Mouse (Mus musculus): ENCODE results near the gene Wdr86.
"Not testable (repeated sequence)": the region's sequence is repeated elsewhere in the genome, so short reads cannot be mapped to it uniquely, and the experiment has no call there.

The Wdr86 gene

DNA sequence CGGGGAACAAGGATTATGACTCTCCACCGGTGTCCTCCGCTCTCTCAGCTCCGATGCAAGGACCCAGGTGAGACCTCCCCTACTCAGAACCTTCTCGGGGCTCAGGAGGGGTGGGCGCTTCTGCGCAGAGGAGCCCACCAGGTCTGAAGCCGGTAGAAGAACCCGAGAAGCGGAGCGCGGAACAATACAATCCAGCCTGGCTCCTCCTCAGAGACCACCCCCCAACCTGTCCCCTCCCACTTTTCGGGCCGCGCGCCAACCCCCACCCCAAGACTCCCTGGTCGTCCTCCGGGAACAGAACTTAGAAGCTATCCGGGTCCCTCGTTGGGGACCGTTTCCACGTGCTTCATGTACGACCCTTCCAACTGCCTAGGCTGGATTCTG lies at the start of gene Wdr86:
Gene Wdr86, minus strand, starts transcription at position 240 of the 384 bp plus-strand sequence.
- DNase-seq (ENCODE audit: low read depth, low spot score) = no peak

DNA sequence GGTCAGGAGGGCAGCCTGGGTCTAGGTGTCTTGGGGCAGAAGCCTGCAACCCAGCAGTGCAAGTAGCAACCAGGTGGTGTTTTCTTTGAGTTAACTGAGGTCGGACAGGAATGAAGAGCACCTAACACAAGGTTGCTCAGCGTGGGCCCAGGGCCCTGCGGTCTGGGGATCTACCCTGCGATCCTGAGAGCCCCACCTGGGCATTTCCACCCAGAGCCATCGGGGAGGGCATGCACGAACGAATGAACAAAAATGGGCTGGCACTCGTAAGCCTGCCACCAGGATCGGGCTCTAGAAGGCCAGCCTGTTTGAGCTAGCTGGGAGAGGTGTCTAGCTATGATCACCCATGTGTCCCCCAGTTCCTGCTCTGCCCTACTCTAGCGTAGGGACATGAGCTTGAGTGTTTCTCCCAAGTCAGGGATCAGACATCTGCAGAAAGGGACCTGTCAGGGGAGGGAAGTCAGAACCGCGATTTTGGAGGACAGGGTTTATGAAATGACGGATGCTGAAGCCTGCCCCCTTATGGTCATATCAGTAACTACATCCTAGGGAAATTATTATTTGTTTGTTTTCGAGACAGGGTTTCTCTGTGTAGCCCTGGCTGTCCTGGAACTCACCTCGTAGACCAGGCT lies 49.5 kb upstream of the Wdr86 start:
- DNase-seq (ENCODE audit: low read depth, low spot score) = peak; percentile 62

- DNase-seq (ENCODE audit: low read depth, low spot score) = no peak
Measured at GRCm38 (mm10) chr5:24779321-24779720, 48.8 kb upstream of the Wdr86 start.

DNA sequence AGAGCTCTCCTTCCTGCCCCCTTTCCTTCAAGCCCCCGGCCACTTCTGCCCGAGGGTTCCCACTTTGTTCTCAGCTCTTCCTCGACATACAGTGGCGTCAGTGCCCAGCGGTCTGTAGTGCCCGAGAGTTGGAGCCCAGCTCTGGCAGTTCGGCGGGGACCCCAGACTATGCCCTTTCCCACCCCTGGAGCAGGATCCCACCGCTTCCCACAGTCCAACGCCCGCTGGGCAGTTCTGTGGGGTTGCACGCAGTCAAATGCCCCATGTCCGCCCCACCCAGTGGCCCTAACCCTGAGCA lies 48.3 kb upstream of the Wdr86 start:
- DNase-seq (ENCODE audit: low read depth, low spot score) = no peak

DNA sequence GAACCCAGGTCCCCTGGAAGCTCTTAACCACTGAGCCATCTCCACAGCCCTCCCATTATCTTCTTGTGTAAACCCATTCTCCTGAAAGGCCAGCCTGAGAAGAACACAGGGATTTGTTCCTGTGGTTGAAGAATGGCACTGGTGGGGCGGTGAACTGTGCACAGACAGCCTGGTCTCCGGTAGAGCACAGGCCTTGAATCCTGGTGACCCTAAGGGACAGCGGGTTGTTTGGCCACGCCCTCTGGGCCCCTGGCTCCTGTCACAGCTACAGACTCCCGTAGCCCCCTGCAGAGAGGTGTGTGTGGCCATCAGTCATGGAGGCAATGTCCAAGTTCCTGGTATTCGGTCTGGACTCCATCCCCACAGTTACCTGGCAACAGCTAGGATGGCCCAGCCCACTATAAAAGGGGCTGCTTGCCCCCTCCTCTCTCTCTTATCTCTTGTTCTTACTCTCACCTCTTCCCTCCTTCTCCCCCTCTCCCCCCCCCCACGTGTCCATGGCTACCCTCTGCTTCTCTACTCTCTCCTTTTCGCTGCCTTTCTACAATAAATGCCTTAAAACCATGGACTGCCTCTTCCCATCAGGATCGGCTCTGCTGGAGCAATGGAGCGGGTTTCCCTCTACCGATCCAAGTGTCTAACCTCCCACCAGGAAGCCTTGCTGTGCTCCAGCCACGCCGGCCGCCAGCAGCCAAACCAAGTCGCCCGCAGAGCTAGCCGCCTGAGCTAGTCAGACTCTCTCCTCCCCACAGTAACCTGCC lies 47.7 kb upstream of the Wdr86 start:
- no peak for DNase-seq (ENCODE audit: low read depth, low spot score)

- peak; percentile 90 for DNase-seq (ENCODE audit: low read depth, low spot score)
Measured at GRCm38 (mm10) chr5:24776681-24777080, 46.2 kb upstream of the Wdr86 start.

- not testable (repeated sequence) for DNase-seq (ENCODE audit: low read depth, low spot score)
Measured at GRCm38 (mm10) chr5:24774549-24774948, 44.0 kb upstream of the Wdr86 start.

DNA sequence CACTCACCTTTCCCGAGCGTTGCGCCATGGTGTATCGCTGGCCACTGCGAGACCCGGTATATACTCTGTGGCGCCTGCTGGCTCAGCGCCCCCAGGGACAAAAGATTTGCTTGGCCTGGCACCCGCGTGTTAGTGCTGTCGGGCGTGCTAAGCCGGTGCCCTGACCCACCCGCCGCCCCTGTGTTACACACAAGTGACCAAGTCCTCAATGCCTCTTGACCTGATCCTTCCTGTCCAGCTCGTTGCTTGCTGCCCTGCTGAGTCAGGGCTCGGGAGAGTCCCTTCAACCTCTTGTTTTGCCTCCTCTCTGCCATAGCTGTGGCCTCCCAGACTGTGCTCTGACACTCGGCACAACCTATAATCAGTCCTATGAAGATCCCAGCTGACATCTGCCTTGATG lies 27.3 kb upstream of the Wdr86 start, which contains the start of gene Crygn:
Gene Crygn, minus strand, starts transcription at position 193 of the 400 bp plus-strand sequence.
- DNase-seq (ENCODE audit: low read depth, low spot score) = no peak

DNA sequence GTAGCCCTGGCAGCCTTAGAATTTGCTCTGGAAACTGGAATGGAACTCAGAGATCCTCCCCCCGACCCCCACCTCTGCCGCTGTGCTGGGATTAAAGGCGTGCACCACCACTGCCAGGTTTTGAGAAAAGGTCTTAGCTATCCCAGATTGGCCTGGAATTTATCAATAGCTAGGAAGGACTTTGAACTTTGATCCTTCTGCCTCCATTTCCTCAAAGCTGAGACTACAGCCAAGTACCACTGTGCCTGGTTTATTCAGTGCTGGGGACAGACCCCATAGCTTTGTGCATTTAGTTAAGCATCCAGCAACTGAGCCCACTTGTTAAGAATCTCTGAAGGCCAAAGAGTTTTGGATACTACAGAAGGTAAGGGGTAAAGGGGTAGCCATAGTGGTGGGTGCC lies 26.4 kb upstream of the Wdr86 start:
- no peak for DNase-seq (ENCODE audit: low read depth, low spot score)

GRCm38 (mm10) chr5:24752175-24752498 lies 21.6 kb upstream of the Wdr86 start:
- no peak for DNase-seq (ENCODE audit: low read depth, low spot score)

DNA sequence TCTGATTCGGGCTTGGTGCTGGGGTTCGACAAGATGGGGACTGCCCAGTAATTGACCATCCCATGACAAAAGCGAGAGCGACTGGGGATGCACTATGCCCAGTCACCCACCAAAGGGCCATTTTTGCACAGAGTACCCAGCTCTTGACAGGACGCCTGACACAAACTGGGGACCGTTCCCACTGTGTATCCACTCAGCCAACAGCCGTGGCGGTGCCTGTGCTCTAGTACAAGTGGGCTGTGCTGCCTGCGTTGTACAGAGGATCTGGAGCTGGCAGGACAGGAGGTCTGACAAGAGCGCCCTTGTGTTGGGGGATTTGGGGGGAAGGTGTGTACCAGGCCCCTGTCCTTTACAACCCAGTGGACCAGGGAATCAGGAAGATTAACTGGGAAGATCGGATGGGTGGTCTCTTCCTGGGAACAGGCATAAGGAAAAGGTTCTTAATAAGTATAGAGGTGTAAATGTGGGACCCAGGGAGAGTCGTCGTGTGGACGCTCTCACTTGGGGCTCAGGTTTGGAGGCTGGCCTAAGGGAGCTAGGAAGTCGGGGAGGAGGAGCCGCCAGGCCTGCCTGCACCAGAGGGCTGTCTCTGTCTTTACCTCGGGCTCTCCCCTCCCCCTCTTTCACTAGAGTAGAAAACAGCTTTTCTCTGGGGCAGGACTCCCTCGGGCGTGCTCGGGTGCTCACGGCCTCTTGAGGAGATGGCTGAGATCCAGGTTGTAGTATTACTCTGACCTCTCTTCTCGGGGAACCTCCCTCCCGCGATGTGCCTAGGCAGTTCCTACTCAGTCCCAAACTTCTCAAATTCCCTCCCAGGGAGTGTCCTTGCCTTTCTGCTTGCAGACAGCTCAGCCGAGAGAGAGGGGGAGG lies 21.0 kb upstream of the Wdr86 start:
- peak; percentile 82 for DNase-seq (ENCODE audit: low read depth, low spot score)

DNA sequence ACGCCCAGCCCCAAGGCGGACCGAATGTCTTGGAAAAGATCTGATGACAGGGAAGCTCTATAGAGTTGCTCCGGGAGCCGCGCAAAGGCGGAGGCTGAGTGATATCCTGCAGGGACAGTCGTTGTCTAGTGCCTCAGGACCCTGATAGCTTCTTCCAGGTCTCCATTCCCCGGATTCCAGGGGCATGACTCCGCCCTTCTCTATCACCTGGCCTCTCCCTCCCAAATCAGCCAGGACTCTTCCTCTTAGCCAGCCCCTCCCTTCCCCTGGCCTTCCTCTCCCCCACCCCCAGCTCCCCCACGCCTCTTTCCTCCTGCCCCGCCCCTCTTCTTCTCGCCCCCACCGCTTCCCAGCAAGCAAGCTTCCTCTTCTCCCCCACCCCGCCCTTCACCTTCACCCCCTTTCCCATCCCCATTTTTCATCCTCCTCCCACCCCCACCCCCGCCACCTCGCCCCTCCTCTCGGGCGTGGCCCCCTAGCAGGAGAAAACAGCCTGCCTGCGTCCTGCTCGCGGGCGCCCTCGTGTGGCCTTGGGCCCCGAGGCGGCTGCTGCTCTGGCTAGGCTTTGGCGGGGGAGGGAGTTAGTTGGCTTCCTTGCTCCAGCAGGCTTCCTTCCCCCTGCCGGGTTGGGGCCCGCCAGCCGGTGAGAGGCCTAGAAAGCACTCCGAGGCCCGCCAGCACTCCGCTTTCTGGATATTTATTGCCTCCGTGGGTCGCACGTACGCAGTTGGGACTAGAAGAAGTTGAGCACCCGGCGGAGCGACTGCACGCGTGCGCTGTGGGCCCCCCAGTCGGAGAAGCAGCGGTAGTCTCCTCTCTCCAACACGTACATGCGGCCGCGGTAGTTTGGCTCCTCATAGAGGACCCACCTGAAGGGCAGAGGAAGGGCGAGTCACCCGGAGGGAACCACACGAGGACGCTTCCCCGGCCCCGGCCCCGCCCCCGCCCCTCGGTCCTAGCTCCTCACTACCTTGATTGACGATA lies 20.1 kb upstream of the Wdr86 start:
- peak; percentile 93 for DNase-seq (ENCODE audit: low read depth, low spot score)

DNA sequence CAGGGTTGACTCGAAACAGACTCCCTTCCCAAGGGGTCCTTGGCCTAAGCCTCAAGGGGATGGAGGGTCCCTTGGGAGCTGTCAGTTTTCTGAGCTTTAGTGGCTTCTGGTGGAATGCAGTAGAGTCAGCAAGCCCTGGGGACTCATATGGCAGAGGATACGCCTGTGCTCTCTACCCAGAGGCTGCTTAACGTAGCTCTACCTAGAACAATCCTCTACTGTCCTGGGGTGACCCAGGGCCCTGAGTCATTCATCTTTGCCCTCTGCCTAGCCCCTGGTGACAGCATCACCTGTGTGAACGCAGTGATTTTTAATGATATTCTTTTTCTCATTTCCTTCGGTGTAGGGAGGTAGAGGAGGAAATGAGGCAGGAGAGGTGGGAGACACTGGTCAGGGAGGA lies 19.2 kb upstream of the Wdr86 start:
- no peak for DNase-seq (ENCODE audit: low read depth, low spot score)

- DNase-seq (ENCODE audit: low read depth, low spot score) = no peak
Measured at GRCm38 (mm10) chr5:24747533-24747932, 17.0 kb upstream of the Wdr86 start.

- no peak for DNase-seq (ENCODE audit: low read depth, low spot score)
Measured at GRCm38 (mm10) chr5:24743956-24744355, 13.4 kb upstream of the Wdr86 start.

DNA sequence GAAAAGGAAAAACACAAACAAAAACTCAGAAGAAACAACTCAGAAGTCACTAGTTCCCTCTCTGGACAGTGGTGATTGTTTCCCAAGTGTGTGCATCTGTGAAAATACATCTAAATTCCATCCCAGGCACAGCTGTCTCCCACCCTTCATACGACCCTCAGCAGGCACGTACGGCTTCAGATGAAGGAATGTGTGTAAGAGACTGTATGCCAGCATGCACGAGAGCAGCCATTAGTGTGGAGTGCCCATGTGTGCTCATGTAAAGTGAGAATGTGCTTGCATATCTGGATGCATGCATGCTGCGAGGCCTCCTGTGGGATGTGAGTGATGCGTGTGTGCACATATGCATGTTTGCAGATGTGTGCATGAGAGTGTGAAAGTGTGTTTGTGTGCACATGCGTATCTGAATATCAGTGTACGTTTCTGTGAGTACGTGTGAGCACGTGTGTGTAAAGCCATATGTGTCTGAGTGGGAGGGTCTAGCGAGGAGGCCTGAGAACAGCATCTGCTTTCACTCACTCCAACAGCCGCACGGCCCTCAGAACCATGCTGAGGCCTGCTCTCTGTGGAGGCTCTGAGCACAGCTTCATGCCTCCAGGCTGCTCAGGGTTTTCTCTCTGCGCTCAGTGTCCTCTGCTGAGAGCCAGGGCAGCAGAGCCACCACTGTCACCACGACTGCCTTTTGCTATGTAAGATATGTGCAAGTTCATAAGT lies 10.8 kb upstream of the Wdr86 start:
- DNase-seq (ENCODE audit: low read depth, low spot score) = no peak

GRCm38 (mm10) chr5:24739141-24739753 lies 8.7 kb upstream of the Wdr86 start:
- peak; percentile 50 for DNase-seq (ENCODE audit: low read depth, low spot score)

DNA sequence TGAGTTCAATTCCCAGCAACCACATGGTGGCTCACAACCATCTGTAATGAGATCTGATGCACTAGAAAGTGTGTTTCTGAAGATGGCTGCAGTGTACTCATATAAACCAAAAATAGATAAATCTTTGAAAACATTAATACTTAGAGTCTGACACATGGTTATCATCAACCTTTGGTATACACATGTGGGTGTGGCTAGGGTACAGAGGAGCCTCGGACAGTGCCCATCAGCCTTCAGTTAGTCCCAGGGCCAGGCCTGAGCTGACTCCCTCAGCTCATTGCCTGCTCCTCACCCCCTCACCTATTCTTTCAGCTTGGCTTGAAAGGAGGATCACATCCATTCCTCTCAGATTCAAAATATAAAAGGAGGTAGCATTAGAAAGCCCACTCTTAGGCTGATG lies 8.0 kb upstream of the Wdr86 start:
- no peak for DNase-seq (ENCODE audit: low read depth, low spot score)

GRCm38 (mm10) chr5:24737595-24737994 lies 7.1 kb upstream of the Wdr86 start:
- no peak for DNase-seq (ENCODE audit: low read depth, low spot score)

DNA sequence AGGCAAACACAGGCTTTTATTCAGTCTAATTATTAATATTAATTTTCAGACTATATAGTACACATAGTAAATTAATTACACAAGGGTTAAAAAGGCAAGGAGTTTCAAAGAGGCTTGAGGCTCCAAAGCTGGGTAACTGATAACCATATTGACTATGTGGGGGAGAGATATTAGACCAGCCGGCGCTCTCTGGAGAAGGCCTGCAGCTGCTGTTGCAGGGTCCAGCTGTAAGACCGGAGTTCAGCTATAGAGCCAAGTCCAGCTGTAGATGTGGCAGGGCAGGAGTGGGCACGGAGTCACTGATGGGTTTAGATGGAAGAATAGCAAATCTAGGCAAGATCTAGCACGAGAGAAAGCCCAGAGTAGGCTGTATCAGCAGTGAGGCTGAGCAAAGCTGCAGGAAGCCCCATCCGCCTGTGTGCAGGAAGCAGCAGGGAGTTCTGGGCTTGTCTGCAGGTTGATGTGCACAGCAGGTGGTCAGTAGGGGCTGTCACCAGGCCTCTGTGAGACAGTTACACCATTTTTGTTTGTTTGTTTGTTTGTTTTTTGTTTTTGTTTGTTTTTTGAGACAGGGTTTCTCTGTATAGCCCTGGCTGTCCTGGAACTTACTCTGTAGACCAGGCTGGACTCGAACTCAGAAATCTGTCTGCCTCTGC lies 3.4 kb upstream of the Wdr86 start:
- DNase-seq (ENCODE audit: low read depth, low spot score) = no peak

All from CD4-positive helper T cell, adult 2 months (primary cell).